Mouse (Mus musculus) monocyte, adult 2 months (primary cell): ENCODE data around the gene Rsad1.

Experiments used
- DNase-seq, 2 experiments: peaks; one replicate each; pipeline ENCODE4 v3.0.0; 2022; ENCODE audit warnings: low spot score in 2 of 2, low read depth in 1 of 2

Rsad1 gene

DNA sequence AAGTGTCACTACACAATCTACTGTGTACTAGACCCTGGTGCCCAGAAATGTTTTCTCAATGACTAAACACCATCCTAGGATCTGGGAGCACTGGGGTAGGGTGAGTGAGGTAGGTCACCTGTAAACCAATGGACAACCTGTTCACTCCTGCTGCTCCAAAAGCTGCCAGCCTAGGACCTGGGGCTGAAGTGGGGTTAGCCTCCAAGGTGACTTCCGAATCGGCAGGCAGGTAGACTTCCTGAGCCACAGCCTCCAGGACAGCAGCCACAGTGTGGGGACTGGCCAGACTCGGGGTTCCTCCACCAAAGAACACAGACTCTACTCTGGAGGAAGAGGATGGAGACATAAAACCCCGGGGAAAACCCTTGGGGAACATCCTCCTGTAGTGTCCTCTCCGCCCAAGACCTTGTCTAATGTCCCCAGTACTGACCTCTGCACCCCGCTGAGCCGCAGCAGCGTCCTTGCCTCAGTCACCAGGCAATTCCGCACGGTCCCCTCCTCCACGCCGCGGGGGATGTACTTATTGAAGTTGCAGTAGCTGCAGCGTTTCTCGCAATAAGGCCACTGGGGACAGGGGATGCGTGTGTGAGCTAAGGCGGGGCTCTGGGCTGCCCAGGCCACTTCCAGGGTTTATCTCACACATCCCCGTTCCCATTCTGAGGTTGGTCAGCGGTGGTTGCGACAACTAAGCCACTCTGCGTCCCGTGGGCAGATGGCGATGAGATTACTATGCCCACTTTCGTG lies 842 bp downstream of the Rsad1 start:
- DNase-seq: peak in 1 of 2 experiments; percentile 12

DNA sequence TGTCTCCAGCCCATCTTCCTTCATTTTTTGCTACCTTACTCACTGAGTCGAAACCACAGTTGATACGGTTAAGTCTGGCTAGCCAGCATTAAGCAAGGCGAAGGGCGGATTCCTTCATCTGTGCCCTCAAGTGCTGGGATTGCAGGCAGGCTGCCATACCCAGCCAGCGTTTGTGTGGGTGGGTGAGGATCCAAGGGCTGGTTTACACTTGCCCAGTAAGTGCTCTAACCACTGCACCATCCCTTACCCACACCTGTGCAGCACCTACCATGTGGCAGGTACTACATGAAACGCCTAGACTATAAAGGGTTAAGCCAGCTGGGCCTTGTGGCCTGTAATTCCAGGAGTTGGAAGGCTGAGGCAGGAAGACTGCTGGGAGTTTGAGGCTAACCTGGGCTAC lies 1.8 kb downstream of the Rsad1 start:
- DNase-seq: no peak

DNA sequence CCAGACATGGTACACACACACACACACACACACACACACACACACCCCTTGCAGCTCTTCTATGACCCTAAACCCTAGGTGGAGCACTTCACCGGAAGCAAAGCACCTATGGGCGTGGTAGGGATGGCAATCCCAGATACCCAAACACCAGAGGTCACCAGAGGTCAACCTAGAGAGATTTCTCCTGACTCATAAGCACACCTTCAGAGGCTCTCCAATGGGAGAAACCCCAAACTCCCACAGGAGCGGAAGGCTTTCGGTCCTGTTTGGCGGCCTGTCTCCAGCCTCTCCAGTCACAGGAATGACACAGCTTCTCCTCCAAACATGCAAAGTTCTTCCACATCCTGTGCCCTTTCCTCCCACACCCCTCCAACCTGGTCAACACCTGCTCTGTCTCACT lies 2.7 kb downstream of the Rsad1 start:
- no peak for DNase-seq

DNA sequence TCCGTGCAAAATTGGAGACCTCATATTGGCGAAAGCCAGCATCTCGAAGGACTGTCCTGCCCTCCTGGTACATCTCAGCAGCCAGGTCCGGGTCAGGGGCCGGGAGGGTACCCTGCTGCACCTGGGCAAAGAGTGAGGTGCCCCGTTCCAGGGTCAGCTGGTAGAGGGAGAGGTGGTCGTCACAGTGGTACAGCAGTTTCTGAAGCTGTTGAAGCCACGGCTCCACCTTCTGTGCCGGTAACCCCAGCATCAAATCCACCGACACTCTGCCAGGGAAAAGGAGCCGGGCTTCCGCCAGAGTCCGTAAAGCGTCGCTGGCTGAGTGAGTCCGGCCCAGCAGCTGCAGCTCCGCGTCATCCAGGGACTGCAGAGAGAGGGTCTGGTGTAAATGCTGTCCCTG lies 4.6 kb downstream of the Rsad1 start:
- DNase-seq: no peak

DNA sequence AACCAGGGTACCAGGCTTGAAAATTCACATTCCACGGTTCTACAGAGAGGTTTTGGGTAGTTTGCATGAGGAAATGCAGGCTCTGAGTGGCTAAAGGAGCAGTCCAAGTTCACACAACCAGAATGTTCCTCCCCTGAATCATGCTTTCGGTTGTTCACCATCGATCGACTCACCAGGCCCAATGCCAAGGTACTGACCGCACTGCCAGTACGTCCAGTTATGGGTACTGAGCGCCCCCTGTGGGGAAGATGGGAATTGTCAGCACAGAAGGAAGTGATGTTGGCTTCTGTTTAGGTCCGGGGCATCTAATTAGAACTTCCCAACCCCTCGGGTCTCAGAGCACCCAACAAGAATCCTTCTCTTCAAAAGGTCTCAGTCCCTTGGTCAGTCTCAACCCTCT lies 5.1 kb downstream of the Rsad1 start:
- peak; percentile 62 to 77 for DNase-seq

DNA sequence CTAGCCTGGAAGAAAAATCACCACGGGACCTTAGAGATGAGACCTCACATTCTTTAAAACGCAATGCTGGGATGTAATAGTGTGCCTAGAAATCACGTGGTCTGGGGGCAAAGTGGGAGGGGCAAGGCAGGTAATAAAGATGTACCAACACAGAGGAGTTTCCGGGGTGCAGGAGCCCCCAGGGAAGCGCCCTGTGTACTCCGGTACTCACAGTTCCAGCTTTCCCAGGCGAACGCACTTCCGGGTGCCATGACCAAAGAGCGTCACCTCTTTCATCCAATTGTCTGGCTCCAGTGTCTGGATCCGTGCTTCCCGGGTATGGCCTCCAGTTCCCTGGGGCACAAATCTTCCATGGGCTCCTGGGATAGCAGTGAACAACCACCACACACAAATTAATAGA lies 5.7 kb downstream of the Rsad1 start:
- DNase-seq: no peak

DNA sequence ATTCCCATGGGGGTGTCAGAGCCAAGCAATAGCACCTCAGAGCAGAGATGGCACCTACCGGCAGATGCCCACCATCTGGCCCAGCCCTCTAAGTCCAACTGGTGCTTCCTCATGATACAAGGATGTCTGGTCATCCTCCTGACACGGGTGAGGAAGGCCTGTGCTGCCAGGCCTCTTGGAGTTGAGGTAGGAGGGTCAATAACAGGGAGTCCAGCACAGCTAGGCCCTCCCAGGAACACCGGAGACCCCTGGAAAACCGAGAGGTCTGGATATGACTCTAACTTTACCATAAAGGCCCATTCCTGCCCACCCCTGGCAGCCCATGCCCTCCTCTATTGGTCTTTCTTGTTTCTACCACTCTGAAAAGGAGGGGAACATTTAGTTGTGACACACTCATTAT lies 6.7 kb downstream of the Rsad1 start:
- no peak for DNase-seq

DNA sequence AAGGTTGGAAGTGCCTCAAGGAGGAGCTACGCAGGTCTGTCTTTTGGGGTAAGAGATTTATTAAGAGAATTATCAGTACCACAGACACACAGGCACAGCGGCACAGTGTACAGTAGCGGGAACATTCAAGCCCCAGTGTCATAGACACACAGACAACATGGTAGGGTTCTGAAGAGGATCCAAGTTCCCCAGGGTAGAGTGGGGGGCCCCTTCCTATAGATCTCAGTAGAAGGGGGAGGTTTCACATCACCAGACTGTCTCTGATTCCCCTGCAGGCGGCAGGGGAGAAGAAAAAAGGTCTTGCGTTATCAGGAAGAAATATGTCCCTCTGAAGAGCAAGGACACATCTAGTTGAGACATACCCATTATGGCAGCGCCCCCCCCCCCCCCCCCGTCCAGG lies 9.3 kb downstream of the Rsad1 start:
- no peak for DNase-seq

DNA sequence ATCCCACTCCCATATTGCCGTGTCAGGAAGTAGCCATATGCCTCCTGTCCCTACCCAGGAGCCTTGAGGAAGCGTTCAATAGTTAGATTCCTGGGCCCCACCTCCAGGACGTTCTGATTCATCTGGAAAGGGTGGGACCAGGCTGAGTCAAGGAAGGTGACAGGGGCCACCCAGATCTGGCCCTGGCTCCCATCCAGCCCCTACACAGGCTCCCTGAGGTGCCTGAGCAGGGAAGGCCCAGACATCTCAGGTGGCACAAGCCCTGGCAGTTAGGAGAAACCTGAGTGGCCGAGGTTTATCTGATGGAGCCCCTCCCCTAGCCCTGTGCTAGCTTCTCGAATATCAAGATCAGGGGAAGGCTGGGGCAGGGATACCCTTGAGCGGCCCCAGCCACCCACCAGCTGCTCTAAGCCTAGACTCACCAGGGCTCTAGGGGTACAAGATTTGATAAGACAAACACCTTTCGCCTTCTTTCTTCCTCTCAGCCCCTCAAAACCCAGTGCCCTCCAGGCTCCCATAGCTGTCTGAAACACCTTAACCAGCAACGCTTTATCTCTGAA lies 10.2 kb downstream of the Rsad1 start:
- DNase-seq: no peak

DNA sequence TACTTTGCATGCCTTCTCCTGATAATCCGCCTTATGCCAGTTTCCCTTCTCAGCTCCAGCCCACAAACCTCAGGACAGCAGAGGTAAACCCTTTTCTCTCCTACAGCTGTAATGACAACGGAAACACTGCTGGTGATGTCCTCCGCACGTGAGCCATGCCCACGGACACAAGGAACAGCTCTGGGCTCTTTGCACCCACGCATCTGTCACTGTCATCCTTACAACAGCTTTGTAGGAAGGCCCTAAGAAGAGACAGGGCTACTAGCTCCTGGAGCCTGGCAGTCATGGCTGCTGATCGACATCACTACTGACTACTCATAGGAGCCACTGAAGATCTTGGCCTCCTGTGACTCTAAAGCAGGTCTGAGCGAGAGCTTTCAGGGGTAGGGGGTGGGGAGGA lies 15.9 kb downstream of the Rsad1 start:
- DNase-seq: no peak

DNA sequence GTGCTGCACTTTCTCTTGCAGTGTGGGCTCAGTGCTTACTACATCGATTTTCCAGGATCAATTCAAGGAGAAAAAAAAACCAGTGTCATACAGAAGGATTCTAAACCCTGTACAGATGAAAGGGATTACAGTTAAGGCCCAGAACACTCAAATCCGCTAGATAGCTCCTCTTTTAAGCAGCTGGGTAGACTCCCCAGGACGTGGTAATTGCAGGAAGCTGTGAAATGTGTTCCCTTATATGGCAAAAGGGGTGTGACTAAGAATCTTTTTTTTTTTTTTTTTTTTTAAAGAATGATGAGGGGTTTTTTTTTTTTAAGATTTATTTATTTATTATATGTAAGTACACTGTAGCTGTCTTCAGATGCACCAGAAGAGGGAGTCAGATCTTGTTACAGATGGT lies 20.2 kb downstream of the Rsad1 start:
- DNase-seq: no peak

DNA sequence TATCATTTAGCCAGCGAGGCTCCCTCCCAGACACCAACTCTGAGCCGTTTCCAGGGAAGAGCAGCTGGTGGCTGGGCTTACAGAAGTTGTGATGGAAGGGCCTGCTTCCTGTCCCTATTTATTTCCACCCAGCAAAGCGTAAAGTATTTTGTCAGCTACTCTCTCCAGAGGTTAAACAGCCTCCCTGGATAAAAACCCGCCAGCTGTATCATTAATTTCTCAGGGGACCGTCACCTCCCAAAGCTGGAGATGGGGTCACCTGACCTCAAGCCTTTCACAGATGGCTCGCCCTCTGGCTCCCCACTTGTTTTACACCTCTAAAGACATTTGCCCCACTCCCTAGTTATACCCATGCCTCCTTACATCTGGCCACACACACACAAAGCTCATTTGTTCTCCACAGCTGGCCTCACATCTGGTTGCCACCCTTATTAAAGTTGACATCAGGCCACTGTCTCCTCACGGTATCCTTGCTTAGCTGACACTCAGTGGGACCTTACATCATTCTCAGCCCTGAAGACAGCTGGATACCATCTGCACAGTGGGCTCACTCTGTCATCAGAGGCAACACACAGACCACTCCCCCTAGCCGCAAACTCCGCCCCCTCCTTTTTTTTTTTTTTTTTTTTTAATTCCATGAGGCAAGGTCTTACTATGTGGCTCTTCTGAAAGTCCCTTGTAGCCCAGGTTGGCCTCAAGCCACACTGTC lies 22.7 kb downstream of the Rsad1 start:
- no peak for DNase-seq

DNA sequence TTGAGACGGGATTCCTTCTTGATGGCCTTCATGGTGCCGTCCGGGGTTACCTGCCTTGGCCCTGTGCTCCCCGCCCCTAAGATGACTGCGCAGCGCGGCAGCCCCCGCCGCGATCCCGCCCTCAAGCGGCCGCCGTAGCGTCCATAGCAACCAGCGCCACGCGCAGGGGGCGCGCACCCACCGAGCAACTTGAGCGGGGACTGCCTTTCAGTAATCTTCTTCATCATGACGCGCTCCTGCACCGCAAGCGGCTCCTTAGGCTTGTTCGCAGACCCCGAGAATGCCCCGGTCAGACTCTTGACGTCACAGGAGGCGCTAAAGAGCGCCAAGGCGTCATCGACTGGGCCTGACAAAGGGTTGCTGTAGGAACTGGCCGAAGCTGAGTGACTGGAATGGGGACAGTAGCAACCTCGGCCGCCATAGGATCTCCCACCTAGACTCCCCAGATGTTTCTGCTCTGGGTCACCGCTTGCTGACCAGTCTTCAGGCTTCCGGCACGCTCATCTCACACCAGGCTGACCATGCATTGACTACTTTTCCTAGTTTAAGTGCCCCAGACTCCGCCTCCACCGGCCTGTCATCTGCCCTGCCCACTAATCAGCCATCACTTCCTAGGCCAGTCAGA lies 27.7 kb downstream of the Rsad1 start, which contains the start of gene Mycbpap:
Gene Mycbpap, minus strand, starts transcription at position 524 of the 625 bp plus-strand sequence.
- peak in 1 of 2 experiments; percentile 29 for DNase-seq

DNA sequence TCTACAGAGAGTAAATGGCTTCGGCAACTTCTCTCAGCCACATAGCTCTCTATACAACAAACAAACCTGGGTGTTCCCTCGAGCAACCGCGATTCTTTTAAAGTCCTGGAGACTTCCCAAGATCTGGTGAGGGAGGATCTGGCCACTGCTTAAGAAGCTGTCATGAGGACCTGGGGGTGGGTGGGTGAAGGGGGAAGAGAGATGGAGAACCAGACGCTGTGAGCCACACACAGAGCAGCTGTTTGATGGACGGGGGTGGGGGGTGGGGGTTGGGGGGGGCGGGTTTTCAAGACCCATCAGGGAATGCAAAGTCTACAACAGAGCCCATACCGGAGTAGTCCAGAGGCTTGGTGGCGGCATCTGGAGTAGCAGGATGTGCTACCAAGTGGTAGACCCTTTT lies 35.6 kb downstream of the Rsad1 start:
- no peak for DNase-seq

DNA sequence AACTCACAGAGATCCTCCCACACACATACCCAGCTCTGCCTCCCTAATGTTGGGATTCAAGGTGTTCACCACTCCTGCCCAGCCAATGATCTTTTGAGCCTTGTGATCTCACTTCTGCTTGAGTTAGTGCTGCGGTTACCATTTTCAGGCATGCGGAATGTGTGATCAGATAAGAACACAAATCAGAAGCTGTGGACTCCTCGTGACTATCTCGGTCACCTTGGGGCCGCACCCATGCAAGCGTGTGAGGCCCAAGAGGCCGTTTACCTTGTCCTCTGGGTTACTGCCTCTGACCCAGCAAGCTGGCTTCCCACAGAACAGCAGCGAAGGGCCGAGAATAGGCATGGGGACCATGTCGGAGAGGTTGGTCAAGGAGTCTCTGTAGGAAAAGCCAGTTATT lies 40.1 kb downstream of the Rsad1 start:
- DNase-seq: no peak

DNA sequence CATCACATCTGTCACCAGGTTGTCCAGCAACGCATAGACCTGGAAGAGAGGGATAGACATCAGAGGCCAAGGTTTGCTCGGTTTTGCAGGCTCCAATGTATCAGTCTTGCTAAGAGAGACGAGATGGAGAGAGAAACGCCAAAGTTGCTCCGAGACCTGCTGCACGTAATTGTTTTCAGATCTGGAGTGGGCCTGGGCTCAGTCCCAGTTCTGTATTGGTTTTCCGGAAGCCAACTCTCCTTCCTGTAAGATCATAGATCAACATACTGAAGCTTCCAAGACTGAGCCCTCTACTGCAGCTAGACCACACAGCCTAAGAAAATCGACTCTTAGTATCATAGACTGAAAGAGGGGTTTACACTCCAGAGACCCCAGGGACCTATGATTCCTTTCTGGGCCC lies 47.6 kb downstream of the Rsad1 start:
- DNase-seq: no peak

DNA sequence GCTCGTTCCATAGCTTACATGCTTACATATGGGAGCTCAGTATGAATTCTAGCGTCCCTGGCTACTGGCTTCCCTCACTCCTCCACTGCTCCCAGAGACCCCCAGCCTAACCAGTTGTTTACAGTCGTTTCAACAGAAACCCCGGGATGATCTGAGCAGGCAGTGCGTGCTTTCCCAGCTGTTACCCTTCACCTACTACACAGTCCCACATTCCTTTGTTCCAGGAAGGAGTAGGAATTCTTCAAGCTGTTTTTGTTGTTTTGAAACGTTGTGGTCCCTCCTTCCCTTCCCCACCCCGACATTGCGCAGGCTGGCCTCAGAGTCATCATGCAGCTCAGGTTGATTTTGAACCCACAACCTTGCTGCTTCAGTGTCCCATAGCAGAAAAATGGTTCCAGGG lies 48.7 kb downstream of the Rsad1 start:
- DNase-seq: no peak

DNA sequence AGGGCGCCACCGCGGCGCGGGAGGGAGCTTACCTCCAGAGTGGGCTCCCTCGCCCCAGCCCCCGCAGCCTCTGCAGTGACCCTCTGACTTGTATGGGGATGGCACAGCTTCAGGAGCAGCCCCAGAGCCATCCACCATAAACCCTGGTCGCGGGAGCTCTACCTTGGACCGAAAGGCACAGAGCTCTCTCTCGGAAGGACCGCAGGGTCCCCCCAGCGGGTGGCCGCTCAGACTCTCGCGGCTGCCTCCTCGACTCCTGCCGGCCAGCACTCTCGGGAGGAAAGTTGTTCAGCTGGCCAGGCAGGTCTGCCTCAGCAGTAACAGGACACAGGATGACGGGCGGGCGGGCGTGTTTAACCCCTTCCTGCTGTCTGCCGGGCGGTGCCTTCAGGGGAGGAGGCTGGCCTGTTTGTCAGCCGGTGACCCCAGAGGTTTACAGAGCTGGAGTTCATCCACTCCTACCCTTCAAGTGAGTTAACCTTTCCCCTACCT lies 49.3 kb downstream of the Rsad1 start, which contains the start of gene Epn3:
Gene Epn3, minus strand, starts transcription at position 314 of the 492 bp plus-strand sequence.
- DNase-seq: no peak

DNA sequence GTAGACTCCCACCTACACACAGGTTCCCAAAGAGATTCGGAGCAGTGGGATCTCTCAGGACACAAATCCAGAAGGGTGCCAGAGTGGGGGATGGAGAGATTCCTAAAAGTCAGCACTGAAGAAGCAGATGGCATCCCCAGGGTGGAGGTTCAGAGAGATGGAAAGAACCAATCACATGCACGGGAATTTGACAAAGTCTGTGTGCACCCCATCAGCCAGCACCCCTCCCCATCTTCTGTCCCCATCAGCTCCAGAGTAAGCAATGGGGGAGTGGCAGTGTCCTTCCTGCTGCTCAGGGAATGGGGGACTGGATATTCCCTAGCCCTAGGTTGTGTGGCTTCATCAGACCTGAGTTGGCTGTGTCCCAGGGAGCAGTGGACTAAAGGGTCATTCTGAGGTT lies 50.0 kb downstream of the Rsad1 start:
- no peak for DNase-seq

DNA sequence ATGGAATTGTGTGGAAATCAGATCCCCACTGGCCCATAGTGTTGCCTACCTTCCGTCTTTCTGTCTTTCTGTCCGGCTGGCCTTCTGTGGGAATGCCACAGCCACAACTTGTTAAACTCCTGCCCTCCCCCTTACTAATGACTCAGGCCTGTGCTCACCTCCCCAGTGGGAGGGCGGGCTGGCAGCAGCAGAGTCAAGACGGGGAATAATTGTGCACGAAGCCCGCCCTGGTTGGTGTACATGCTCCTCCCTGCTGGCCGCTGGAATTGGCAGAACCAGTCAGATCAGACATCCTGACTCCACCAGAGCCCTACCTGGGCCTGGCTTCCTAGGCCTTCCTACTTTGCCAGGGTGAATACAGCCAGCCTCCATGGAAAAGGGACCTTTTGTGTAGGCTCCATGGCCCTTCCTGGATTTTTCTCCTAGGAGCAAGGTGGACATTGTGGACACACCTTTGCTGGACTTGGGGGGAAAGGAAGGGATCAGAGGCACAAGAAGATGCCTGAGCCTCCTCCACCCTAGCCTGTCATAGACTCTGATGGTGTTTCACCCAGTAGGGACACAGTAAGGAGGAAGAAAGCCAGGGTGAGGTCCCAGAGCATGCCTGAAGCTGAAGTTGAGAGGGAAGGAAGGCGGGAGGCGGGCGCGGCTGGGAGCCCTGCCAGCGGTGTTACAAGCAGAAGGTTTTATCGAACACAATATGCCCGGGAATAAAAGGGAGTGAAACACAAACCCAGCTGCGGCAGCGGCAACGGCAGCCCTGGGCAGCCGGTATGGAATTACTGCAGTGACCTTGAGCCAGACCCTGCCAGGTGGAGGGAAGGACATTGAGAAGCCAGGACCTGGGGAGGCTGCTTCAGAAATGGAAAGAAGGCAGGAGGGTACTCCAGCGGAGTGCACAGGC lies 50.7 kb downstream of the Rsad1 start:
- DNase-seq: no peak

DNA sequence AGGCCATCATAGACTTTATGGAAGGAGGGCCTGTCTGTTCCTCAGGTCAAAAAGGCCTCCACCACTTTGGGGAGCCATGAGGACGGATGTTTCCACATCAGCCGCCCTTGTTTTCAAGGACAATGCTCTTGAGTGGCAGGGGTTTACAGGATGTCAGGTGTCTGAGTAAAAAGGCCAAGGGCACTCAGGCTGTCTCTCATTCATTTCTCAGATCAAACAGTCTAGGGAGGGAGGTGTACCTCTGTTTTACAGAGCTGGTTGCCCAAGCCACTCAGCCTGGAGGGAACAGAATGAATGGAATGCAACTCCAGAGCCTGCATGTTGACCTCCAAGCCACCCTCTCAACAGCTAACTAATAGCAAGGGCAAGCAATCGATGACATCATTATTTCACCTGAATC lies 53.6 kb downstream of the Rsad1 start:
- no peak for DNase-seq
